Comparison of ENCODE assay signal across 8 mouse cellular contexts in the genomic region with DNA sequence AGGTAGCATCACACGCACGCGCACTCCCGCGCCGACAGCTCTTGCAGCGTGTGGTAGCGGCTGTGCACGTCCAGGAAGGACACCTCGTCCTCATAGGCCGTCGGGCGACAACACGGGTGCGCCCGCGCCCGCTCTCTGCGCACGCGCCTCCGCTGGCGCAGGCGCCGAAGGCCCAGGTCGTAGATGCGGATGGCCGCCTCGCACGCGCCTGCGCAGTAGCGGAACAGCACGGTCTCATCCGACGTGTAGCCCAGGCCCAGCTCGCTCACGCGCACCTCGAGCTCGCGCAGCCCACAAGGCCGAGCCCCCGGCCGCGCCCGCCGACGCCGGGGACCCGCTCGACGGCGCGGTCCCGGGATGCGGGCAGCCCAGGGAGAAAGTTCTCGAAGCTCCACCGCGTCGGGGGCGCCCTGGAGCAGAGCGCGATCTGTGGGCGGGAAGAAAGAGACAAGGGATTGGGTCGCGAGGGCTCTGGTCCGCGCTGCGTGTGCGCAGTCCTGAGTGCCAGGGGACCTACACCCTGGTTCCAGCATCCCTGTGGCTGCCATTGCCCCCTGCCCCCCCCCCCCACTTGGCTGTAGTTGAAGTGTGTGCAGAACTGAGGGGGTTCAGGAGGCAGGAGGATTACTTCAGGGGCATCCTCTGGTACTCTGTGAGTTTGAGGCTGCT. TPM values are rescaled to one million over a fixed set of nuclear protein-coding genes. Genes with fewer than 3 reads are reported as not detected.
DNase-seq lines count a peak whose midpoint lies in the region; ATAC-seq and TF ChIP-seq lines count a peak whose summit lies in the region.

No protein-coding gene starts in this region.

- peaks cover 83% of the 10 kb centered on the region for H3K27me3 ChIP-seq in forebrain, embryonic 12.5 days
- H3K27me3 ChIP-seq in kidney, postnatal 0 days (ENCODE audit: insufficient read depth, low read length), result peaks cover 10% of the 10 kb centered on the region; the same call in 1 of the 2 replicates
- H3K27me3 ChIP-seq in midbrain, embryonic 10.5 days (ENCODE audit: low read depth, poor library complexity, severe bottlenecking), result peaks cover 70% of the 10 kb centered on the region

- TF ChIP-seq CTCF in kidney, postnatal 0 days (IDR thresholded peaks at IDR 0.05; ENCODE audit: low read depth), result no peak
- no peak for TF ChIP-seq CTCF in layer of hippocampus, adult 2 months (conservative IDR thresholded peaks at IDR 0.05)

- DNase-seq in right cerebral cortex, postnatal 4 days, result peak; percentile 63
- DNase-seq in right cerebral cortex, postnatal 14 days, result no peak
- peak; percentile 68 for DNase-seq in kidney, postnatal 0 days (ENCODE audit: low spot score)
- DNase-seq in midbrain, embryonic 10.5 days (ENCODE audit: low spot score), result peak; percentile 66
- no peak for DNase-seq in cerebellum, adult 9-11 months
- no peak for DNase-seq in layer of hippocampus, adult 2 months (ENCODE audit: low spot score in 2 of 2)

- H3K4me3 ChIP-seq in forebrain, embryonic 12.5 days (replicated peaks), result peak overlapping the region; percentile 35
- peak overlapping the region; percentile 11; the same call in 1 of the 2 replicates for H3K4me3 ChIP-seq in kidney, postnatal 0 days (replicated peaks; ENCODE audit: low read depth, low read length)
- peak overlapping the region; percentile 43 for H3K4me3 ChIP-seq in midbrain, embryonic 10.5 days
- no peak overlapping the region for H3K4me3 ChIP-seq in layer of hippocampus, adult 2 months

- peaks cover 8% of the 10 kb centered on the region; the same call in 1 of the 2 replicates for H3K4me1 ChIP-seq in forebrain, embryonic 12.5 days
- H3K4me1 ChIP-seq in kidney, postnatal 0 days (replicated peaks; ENCODE audit: insufficient read depth, low read length), result no peaks in the 10 kb centered on the region
- H3K4me1 ChIP-seq in midbrain, embryonic 10.5 days, result peaks cover 20% of the 10 kb centered on the region

- no peak overlapping the region for H3K27ac ChIP-seq in forebrain, embryonic 12.5 days
- no peak overlapping the region for H3K27ac ChIP-seq in kidney, postnatal 0 days
- peak overlapping the region; percentile 69; the same call in 1 of the 2 replicates for H3K27ac ChIP-seq in midbrain, embryonic 10.5 days (replicated peaks)
- H3K27ac ChIP-seq in layer of hippocampus, adult 2 months, result no peak overlapping the region

- no peaks in the 10 kb centered on the region for H3K9me3 ChIP-seq in forebrain, embryonic 12.5 days
- no peaks in the 10 kb centered on the region for H3K9me3 ChIP-seq in kidney, postnatal 0 days (replicated peaks; ENCODE audit: low read length)
- H3K9me3 ChIP-seq in midbrain, embryonic 10.5 days (replicated peaks), result no peaks in the 10 kb centered on the region

- 23% methylated on average over 71 of the region's 71 CpGs for WGBS in forebrain, embryonic 12.5 days
- 28% methylated on average over 61 of the region's 71 CpGs for WGBS in kidney, postnatal 0 days
- 25% methylated on average over 71 of the region's 71 CpGs for WGBS in midbrain, embryonic 10.5 days

- H3K36me3 ChIP-seq in forebrain, embryonic 12.5 days (replicated peaks), result no peaks in the 10 kb centered on the region
- H3K36me3 ChIP-seq in kidney, postnatal 0 days (ENCODE audit: insufficient read depth, low read length), result no peaks in the 10 kb centered on the region
- no peaks in the 10 kb centered on the region for H3K36me3 ChIP-seq in midbrain, embryonic 10.5 days

- peak; percentile 79 for ATAC-seq in forebrain, embryonic 12.5 days (ENCODE audit: low FRiP score)
- ATAC-seq in kidney, postnatal 0 days (replicated peaks; ENCODE audit: low FRiP score, low read depth), result peak; percentile 70
- no peak for ATAC-seq in activated CD4-positive, CD25-positive, alpha-beta regulatory T cell, adult 4 months

- H3K4me2 ChIP-seq in forebrain, embryonic 12.5 days, result peak overlapping the region; percentile 44
- peak overlapping the region; percentile 44 for H3K4me2 ChIP-seq in kidney, postnatal 0 days (ENCODE audit: low read length)

- no peak overlapping the region for H3K9ac ChIP-seq in forebrain, embryonic 12.5 days
- H3K9ac ChIP-seq in kidney, postnatal 0 days (ENCODE audit: low read depth, low read length), result 0 out of 2 replicates have a peak overlapping the region, but pooled peaks have one; percentile 18

RNA-seq across cellular contexts. Expression of gene Nrtn, which starts 5.8 kb away (rescaled TPM):
- 3.2 and 5.9 TPM in 2 replicates for polyA plus RNA-seq in forebrain, embryonic 12.5 days (2016; fragmentation: Nextera tagmentation; extraction: Ambion mirVana)
- 8.7 and 11.8 TPM in 2 replicates for polyA plus RNA-seq in kidney, postnatal 0 days (2015; fragmentation: Nextera tagmentation; extraction: Ambion mirVana)
- polyA plus RNA-seq in midbrain, embryonic 10.5 days (2016; fragmentation: Nextera tagmentation; extraction: Ambion mirVana), result 4.1 and 5.6 TPM in 2 replicates
- polyA plus RNA-seq in activated CD4-positive, CD25-positive, alpha-beta regulatory T cell, adult 4 months (2017; shearing (Covaris generic)), result not detected
- 1 to 10 TPM; 2.5 to 3.3 TPM for total RNA-seq in layer of hippocampus, adult 2 months (2021)

RNA-seq across cellular contexts. Expression of gene Dus3l, which starts 13.0 kb away (rescaled TPM):
- polyA plus RNA-seq in forebrain, embryonic 12.5 days (2016; fragmentation: Nextera tagmentation; extraction: Ambion mirVana), result 46.6 and 49.4 TPM in 2 replicates
- polyA plus RNA-seq in kidney, postnatal 0 days (2015; fragmentation: Nextera tagmentation; extraction: Ambion mirVana), result 37.3 and 38.8 TPM in 2 replicates
- 44.7 and 45.6 TPM in 2 replicates for polyA plus RNA-seq in midbrain, embryonic 10.5 days (2016; fragmentation: Nextera tagmentation; extraction: Ambion mirVana)
- polyA plus RNA-seq in activated CD4-positive, CD25-positive, alpha-beta regulatory T cell, adult 4 months (2017; shearing (Covaris generic)), result 10 to 100 TPM; 24.3 to 32.7 TPM
- 10 to 100 TPM; 73.9 to 74.4 TPM for total RNA-seq in layer of hippocampus, adult 2 months (2021)

RNA-seq across cellular contexts. Expression of gene Prr22, which starts 18.5 kb away (rescaled TPM):
- 1.2 and 1.3 TPM in 2 replicates for polyA plus RNA-seq in forebrain, embryonic 12.5 days (2016; fragmentation: Nextera tagmentation; extraction: Ambion mirVana)
- polyA plus RNA-seq in kidney, postnatal 0 days (2015; fragmentation: Nextera tagmentation; extraction: Ambion mirVana), result 0.59 and 0.71 TPM in 2 replicates
- polyA plus RNA-seq in midbrain, embryonic 10.5 days (2016; fragmentation: Nextera tagmentation; extraction: Ambion mirVana), result 1.5 and 2.2 TPM in 2 replicates
- under 1 TPM; 0.33 to 0.74 TPM for polyA plus RNA-seq in activated CD4-positive, CD25-positive, alpha-beta regulatory T cell, adult 4 months (2017; shearing (Covaris generic))
- 1 to 10 TPM in 1 of 2 experiments, under 1 TPM in 1; 0.79 to 1.9 TPM for total RNA-seq in layer of hippocampus, adult 2 months (2021)

RNA-seq across cellular contexts. Expression of gene Vmac, which starts 33.7 kb away (rescaled TPM):
- 15.3 and 15.9 TPM in 2 replicates for polyA plus RNA-seq in forebrain, embryonic 12.5 days (2016; fragmentation: Nextera tagmentation; extraction: Ambion mirVana)
- polyA plus RNA-seq in kidney, postnatal 0 days (2015; fragmentation: Nextera tagmentation; extraction: Ambion mirVana), result 24.4 and 27.4 TPM in 2 replicates
- 12.0 and 16.5 TPM in 2 replicates for polyA plus RNA-seq in midbrain, embryonic 10.5 days (2016; fragmentation: Nextera tagmentation; extraction: Ambion mirVana)
- 1 to 10 TPM; 6.0 TPM for polyA plus RNA-seq in activated CD4-positive, CD25-positive, alpha-beta regulatory T cell, adult 4 months (2017; shearing (Covaris generic))
- total RNA-seq in layer of hippocampus, adult 2 months (2021), result 10 to 100 TPM; 10.2 to 12.5 TPM

RNA-seq across cellular contexts. Expression of gene Ndufa11, which starts 34.0 kb away (rescaled TPM):
- polyA plus RNA-seq in forebrain, embryonic 12.5 days (2016; fragmentation: Nextera tagmentation; extraction: Ambion mirVana), result 316 and 323 TPM in 2 replicates
- polyA plus RNA-seq in kidney, postnatal 0 days (2015; fragmentation: Nextera tagmentation; extraction: Ambion mirVana), result 683 and 742 TPM in 2 replicates
- 385 and 393 TPM in 2 replicates for polyA plus RNA-seq in midbrain, embryonic 10.5 days (2016; fragmentation: Nextera tagmentation; extraction: Ambion mirVana)
- polyA plus RNA-seq in activated CD4-positive, CD25-positive, alpha-beta regulatory T cell, adult 4 months (2017; shearing (Covaris generic)), result 100 to 1,000 TPM; 272 to 279 TPM
- total RNA-seq in layer of hippocampus, adult 2 months (2021), result 100 to 1,000 TPM; 196 to 229 TPM

Comparison
In these comparisons a context has a peak if more than half of its experiments do, and no peak if none do; other contexts are left out.
1. DNase-seq: peak in right cerebral cortex, postnatal 4 days (single experiment), kidney, postnatal 0 days (single experiment) and midbrain, embryonic 10.5 days (single experiment); none in right cerebral cortex, postnatal 14 days (single experiment), cerebellum, adult 9-11 months (single experiment) and layer of hippocampus, adult 2 months (0 of 2).